Mouse (Mus musculus): ENCODE measurements around the gene Nek8. TPM values are rescaled to one million over a fixed set of nuclear protein-coding genes. Genes with fewer than 3 reads are reported as not detected.

The Nek8 gene
- polyA plus RNA-seq, 1 experiment = 22.2 TPM

DNA sequence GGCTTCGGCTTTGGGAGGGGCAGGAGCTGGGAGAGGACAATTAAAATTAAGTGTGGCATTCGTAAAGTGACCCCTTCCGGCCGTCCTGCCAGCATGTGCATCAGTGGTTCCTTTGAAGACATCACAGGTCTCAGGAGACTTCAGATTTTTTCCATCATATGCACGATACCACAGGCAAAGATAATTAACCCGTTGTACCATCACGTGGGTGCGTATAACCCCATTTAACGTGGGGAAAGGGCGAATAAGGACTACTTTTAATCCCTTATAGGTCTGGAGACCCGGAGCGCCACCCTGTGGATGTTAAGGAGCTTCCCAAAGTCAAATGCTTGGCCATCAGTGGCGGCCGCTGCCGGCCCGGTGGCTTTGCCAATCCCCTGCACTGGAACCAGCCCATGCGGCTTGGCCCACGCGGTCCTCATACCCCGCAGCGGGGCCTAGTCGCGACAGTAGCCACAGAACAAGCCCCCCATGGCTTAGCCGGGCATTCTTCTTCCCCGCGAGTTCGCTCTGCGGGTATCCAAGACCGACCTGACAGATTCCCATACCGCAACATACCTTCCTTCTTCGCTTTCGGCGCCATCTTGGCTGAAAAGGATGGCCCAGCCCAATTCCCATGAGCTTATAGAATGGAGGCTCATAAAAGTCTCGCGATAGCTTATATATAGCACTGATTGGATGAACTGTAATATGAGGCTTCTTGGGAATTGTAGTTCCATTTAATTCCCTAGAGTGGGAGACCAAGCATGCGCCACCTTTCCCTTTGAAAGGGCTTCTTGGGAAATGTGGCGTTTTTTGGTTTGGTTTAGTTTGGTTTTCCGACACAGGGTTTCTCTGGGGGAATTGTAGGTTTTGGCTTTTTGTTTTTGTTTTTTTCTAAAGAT is 6.7 kb upstream of the Nek8 start, which contains the start of gene Rpl23a:
TSS of gene Rpl23a (minus strand) at position 624 of the 884 bp plus-strand sequence.
- peak within 1 kb of the TSS; percentile 100 for H3K4me3 ChIP-seq (ENCODE audit: control insufficient read depth, low read depth, low read length)
- H3K27ac ChIP-seq (ENCODE audit: control insufficient read depth, insufficient read depth, low read depth, low read length) = peak within 1 kb of the TSS; percentile 96
- peaks cover 11% of the 10 kb centered on the region for H3K4me1 ChIP-seq (ENCODE audit: control insufficient read depth, insufficient read depth, low read length)
- H3K36me3 ChIP-seq (ENCODE audit: control insufficient read depth, insufficient read depth, low read length) = peaks cover 1% of the 10 kb centered on the region
- TF ChIP-seq CTCF (IDR thresholded peaks at IDR 0.05; ENCODE audit: control insufficient read depth, insufficient read depth, insufficient replicate concordance, low read depth, low read length) (no peak), POLR2A (IDR thresholded peaks at IDR 0.05; ENCODE audit: control insufficient read depth, low read depth, low read length) (peak; percentile 74)
- H3K27me3 ChIP-seq (ENCODE audit: control insufficient read depth, insufficient read depth, low read length) = no peaks in the 10 kb centered on the region

DNA sequence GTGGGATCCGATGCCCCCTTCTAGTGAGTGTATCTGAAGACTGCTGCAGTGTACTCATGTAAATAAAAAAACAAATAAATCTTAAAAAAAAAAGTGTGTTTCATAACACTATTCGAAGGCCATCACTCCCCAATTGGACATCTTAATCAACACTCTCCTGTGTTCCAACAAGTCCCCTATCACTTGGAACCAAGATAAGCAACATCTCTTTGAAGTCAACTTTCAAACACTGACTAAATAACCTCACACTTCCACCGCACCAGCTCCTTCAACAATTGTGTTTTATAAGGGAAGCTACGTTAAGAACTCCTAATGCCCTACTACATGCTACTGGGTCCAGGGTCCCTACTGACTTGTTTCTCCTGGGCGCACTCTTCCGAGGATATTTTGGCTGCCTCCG is 6.0 kb upstream of the Nek8 start:
- TF ChIP-seq CTCF (IDR thresholded peaks at IDR 0.05; ENCODE audit: control insufficient read depth, insufficient read depth, insufficient replicate concordance, low read depth, low read length) (no peak), POLR2A (IDR thresholded peaks at IDR 0.05; ENCODE audit: control insufficient read depth, low read depth, low read length) (no peak)
- Histone ChIP-seq H3K4me1 (ENCODE audit: control insufficient read depth, insufficient read depth, low read length) (peaks cover 16% of the 10 kb centered on the region), H3K36me3 (ENCODE audit: control insufficient read depth, insufficient read depth, low read length) (peaks cover 1% of the 10 kb centered on the region), H3K4me3 (ENCODE audit: control insufficient read depth, low read depth, low read length) (peak overlapping the region; percentile 100), H3K27me3 (ENCODE audit: control insufficient read depth, insufficient read depth, low read length) (no peaks in the 10 kb centered on the region), H3K27ac (ENCODE audit: control insufficient read depth, insufficient read depth, low read depth, low read length) (no peak overlapping the region)

DNA sequence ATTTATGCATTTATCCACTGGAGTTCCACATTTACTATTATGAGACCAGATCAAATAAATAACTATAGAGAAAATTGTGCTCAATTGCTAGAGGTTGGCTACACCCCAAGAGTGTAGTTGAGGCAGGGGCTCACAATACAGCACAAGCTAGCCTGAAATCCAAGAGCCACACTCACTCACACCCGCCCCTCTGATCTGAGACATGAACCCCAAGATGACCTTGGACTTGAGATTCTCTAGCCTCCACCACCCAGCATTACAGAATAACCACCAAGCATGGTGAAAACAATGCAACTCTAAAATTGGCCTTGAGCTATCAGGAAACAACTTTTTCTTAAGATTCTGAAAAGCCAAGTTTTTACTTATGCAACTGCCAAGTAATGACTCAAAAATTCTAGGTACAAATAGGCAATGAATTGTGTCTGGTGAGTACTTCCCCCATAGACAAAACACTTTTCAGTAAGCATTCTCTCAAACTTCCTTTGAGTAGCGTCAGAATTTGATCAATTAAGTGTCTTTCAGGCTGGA is 5.4 kb upstream of the Nek8 start:
- Histone ChIP-seq H3K4me3 (ENCODE audit: control insufficient read depth, low read depth, low read length) (no peak overlapping the region), H3K27me3 (ENCODE audit: control insufficient read depth, insufficient read depth, low read length) (no peaks in the 10 kb centered on the region), H3K36me3 (ENCODE audit: control insufficient read depth, insufficient read depth, low read length) (peaks cover 1% of the 10 kb centered on the region), H3K4me1 (ENCODE audit: control insufficient read depth, insufficient read depth, low read length) (peaks cover 22% of the 10 kb centered on the region), H3K27ac (ENCODE audit: control insufficient read depth, insufficient read depth, low read depth, low read length) (no peak overlapping the region)
- no peak for TF ChIP-seq POLR2A (IDR thresholded peaks at IDR 0.05; ENCODE audit: control insufficient read depth, low read depth, low read length)
- no peak for TF ChIP-seq CTCF (IDR thresholded peaks at IDR 0.05; ENCODE audit: control insufficient read depth, insufficient read depth, insufficient replicate concordance, low read depth, low read length)

DNA sequence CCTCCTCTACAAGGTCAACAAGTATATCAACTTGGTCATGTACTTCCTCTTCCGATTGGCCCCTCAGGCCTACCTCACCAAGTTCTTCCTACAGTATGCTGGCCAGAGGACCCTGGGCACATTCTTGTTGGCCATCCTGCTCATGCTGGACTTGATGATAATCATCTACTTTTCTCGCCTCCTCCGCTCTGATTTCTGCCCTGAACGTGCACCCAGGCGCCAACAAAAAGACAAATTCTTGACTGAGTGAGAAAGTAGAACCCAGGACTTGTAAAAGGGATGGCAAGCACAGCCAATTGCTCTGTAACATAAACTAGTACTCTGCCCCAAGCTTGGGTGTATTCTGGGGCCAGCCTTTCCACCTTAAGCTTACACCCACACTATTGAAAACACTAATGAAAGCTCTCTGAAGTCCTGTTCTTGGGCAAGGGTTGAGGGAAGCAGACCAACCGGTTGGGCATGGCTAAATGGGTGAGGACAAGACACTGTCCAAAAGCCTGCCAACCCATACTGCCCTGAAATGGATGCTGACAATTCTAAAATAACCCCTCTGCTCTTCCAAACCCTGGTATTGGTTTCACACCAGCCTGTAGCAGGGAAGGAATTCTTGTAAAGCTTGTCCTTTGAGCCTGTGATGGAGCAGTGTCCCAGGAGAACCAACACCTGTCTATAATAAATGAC is 3.7 kb upstream of the Nek8 start:
- TF ChIP-seq POLR2A (IDR thresholded peaks at IDR 0.05; ENCODE audit: control insufficient read depth, low read depth, low read length) = no peak
- TF ChIP-seq CTCF (IDR thresholded peaks at IDR 0.05; ENCODE audit: control insufficient read depth, insufficient read depth, insufficient replicate concordance, low read depth, low read length) = no peak
- H3K27ac ChIP-seq (ENCODE audit: control insufficient read depth, insufficient read depth, low read depth, low read length) = no peak overlapping the region
- H3K36me3 ChIP-seq (ENCODE audit: control insufficient read depth, insufficient read depth, low read length) = peaks cover 1% of the 10 kb centered on the region
- H3K4me1 ChIP-seq (ENCODE audit: control insufficient read depth, insufficient read depth, low read length) = peaks cover 25% of the 10 kb centered on the region
- H3K27me3 ChIP-seq (ENCODE audit: control insufficient read depth, insufficient read depth, low read length) = no peaks in the 10 kb centered on the region
- H3K4me3 ChIP-seq (ENCODE audit: control insufficient read depth, low read depth, low read length) = no peak overlapping the region

DNA sequence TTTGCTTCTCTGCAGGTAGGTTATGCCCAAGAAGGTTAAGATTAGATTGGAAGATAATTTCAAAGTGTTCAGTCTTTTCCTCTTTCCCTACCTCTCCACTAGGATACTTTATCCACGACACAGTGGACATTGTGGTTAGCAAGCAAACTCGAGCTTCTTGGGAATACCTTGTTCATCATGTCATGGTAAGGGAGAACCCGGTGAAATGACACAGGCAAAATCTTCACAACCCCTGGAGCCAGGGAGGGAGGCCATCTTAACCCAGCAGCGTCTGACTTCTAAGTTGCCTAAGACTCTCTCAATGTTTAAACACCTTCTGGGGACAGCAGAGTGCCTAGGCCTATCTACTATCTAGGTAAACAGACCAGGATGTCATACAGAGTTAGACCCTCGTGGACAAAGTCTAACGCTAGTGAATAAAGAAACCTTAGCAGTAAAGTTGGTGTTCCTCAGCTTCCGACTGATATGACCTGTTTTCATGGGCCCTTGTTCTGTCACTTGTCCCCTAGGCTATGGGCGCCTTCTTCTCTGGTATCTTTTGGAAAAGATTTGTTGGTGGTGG is 3.0 kb upstream of the Nek8 start:
- Histone ChIP-seq H3K36me3 (ENCODE audit: control insufficient read depth, insufficient read depth, low read length) (peaks cover 1% of the 10 kb centered on the region), H3K27ac (ENCODE audit: control insufficient read depth, insufficient read depth, low read depth, low read length) (peak overlapping the region; percentile 85), H3K27me3 (ENCODE audit: control insufficient read depth, insufficient read depth, low read length) (no peaks in the 10 kb centered on the region), H3K4me1 (ENCODE audit: control insufficient read depth, insufficient read depth, low read length) (peaks cover 25% of the 10 kb centered on the region), H3K4me3 (ENCODE audit: control insufficient read depth, low read depth, low read length) (peak overlapping the region; percentile 88)
- TF ChIP-seq POLR2A (IDR thresholded peaks at IDR 0.05; ENCODE audit: control insufficient read depth, low read depth, low read length) (no peak), CTCF (IDR thresholded peaks at IDR 0.05; ENCODE audit: control insufficient read depth, insufficient read depth, insufficient replicate concordance, low read depth, low read length) (no peak)

DNA sequence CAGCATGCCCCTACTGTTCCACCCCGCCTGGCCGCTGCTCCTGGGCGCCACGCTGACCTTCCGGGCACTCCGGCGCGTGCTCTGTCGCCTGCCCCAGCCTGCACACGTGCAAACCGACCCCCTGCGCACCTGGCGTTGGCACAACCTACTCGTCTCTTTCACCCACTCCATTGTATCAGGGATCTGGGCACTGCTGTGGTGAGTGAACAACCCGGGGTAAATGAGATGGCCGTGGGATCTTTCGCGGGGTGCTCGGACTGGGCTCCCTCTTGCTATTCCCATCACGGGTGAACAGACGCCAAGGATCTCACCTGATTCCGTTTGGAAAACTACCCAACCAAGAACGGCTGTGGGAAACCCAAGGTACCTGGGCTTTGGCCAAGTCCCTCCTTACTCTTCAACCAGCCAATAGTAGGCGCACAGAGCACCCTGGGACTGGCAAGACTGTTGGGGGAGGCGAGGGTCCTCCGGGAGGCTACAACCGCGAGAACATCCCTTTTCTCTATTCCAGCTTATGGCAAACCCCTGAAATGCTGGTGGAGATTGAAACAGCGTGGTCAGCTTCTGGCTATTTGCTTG is 2.5 kb upstream of the Nek8 start:
- H3K4me3 ChIP-seq (ENCODE audit: control insufficient read depth, low read depth, low read length) = peak overlapping the region; percentile 88
- H3K27ac ChIP-seq (ENCODE audit: control insufficient read depth, insufficient read depth, low read depth, low read length) = peak overlapping the region; percentile 85
- TF ChIP-seq CTCF (IDR thresholded peaks at IDR 0.05; ENCODE audit: control insufficient read depth, insufficient read depth, insufficient replicate concordance, low read depth, low read length) = no peak
- no peak; the same call in 1 of the 2 replicates for TF ChIP-seq POLR2A (IDR thresholded peaks at IDR 0.05; ENCODE audit: control insufficient read depth, low read depth, low read length)
- H3K27me3 ChIP-seq (ENCODE audit: control insufficient read depth, insufficient read depth, low read length) = no peaks in the 10 kb centered on the region
- peaks cover 25% of the 10 kb centered on the region for H3K4me1 ChIP-seq (ENCODE audit: control insufficient read depth, insufficient read depth, low read length)
- peaks cover 1% of the 10 kb centered on the region for H3K36me3 ChIP-seq (ENCODE audit: control insufficient read depth, insufficient read depth, low read length)

All from testis, adult 2 months (tissue).